Mouse (Mus musculus) liver, postnatal 0 days (tissue): ENCODE results near the gene Trim5. TPM values are rescaled to one million over a fixed set of nuclear protein-coding genes. Genes with fewer than 3 reads are reported as not detected.
A peak's percentile ranks its signal among the peaks of the same experiment; 100 is the strongest.
"Not testable (repeated sequence)": the region's sequence is repeated elsewhere in the genome, so short reads cannot be mapped to it uniquely, and the experiment has no call there.

ENCODE experiments used
- ATAC-seq: fragments of 200-750 bp; cut with Nextera tagmentation; 2 replicates; pipeline ENCODE4 v1.8.0; 2017; ENCODE audit warnings: mild to moderate bottlenecking, moderate library complexity
- DNase-seq: peaks from one replicate; pipeline ENCODE4 v3.0.0-alpha.2; 2016
- H3K27ac ChIP-seq: fragments of 300-500 bp; sonication (generic); 2 replicates; pipeline ENCODE4 v1.5.1; 2014; ENCODE audit warnings: antibody characterized with exemption, moderate library complexity, mild to moderate bottlenecking, low read depth
- H3K27me3 ChIP-seq: fragments of 300-500 bp; sonication (generic); 2 replicates; pipeline ENCODE4 v1.6.1; 2014; ENCODE audit warnings: low read length, control low read depth, mixed read lengths; ENCODE audit not compliant: insufficient read depth
- H3K36me3 ChIP-seq: fragments of 300-500 bp; sonication (generic); replicated peaks from 2 replicates; pipeline ENCODE4 v1.6.1; 2014; ENCODE audit warnings: mild to moderate bottlenecking, control low read depth, low read length, moderate library complexity, mixed read lengths; ENCODE audit not compliant: insufficient read depth
- H3K4me1 ChIP-seq: fragments of 300-500 bp; sonication (generic); 2 replicates; pipeline ENCODE4 v1.6.1; 2014; ENCODE audit warnings: antibody characterized with exemption, mild to moderate bottlenecking, control low read depth; ENCODE audit not compliant: insufficient read depth
- H3K4me2 ChIP-seq: fragments of 300-500 bp; sonication (generic); 2 replicates; pipeline ENCODE4 v1.6.1; 2014; ENCODE audit warnings: low read depth, mild to moderate bottlenecking, low read length, moderate library complexity, mixed read lengths
- H3K4me3 ChIP-seq: fragments of 300-500 bp; sonication (generic); 2 replicates; pipeline ENCODE4 v1.5.1; 2014; ENCODE audit warnings: low read depth, low read length
- H3K9ac ChIP-seq: fragments of 300-500 bp; sonication (generic); replicated peaks from 2 replicates; pipeline ENCODE4 v1.6.1; 2014; ENCODE audit warnings: mild to moderate bottlenecking, moderate library complexity
- H3K9me3 ChIP-seq: fragments of 300-500 bp; sonication (generic); 2 replicates; pipeline ENCODE4 v1.6.1; 2016; ENCODE audit warnings: mild to moderate bottlenecking, control low read depth, low read length, mixed read lengths
- CTCF ChIP-seq: sonication (generic); IDR thresholded peaks from 2 replicates; pipeline ENCODE4 v1.5.1; 2016; ENCODE audit warnings: antibody characterized with exemption, low read depth
- EP300 ChIP-seq: IDR thresholded peaks from 2 replicates; pipeline ENCODE4 v1.6.1; 2016; ENCODE audit warnings: antibody characterized with exemption, low read depth, mild to moderate bottlenecking
- WGBS: fragments of 180-500 bp; shearing (Covaris S2); extraction: QIAGEN DNeasy Blood & Tissue Kit; methylation state at CpG from one replicate; pipeline ENCODE4 v1.1.7; 2014; ENCODE audit not compliant: insufficient replicate concordance; 5-methylcytosine and 5-hydroxymethylcytosine counted together
- polyA plus RNA-seq: library from polyadenylated mRNA; unstranded; fragments of >200 nt; fragmentation: Nextera tagmentation; extraction: Ambion mirVana; gene quantifications from 2 replicates; pipeline ENCODE4 v1.2.1, GENCODE M21; 2015

Gene Trim5
- 0.63 and 0.92 TPM in 2 replicates for polyA plus RNA-seq

DNA sequence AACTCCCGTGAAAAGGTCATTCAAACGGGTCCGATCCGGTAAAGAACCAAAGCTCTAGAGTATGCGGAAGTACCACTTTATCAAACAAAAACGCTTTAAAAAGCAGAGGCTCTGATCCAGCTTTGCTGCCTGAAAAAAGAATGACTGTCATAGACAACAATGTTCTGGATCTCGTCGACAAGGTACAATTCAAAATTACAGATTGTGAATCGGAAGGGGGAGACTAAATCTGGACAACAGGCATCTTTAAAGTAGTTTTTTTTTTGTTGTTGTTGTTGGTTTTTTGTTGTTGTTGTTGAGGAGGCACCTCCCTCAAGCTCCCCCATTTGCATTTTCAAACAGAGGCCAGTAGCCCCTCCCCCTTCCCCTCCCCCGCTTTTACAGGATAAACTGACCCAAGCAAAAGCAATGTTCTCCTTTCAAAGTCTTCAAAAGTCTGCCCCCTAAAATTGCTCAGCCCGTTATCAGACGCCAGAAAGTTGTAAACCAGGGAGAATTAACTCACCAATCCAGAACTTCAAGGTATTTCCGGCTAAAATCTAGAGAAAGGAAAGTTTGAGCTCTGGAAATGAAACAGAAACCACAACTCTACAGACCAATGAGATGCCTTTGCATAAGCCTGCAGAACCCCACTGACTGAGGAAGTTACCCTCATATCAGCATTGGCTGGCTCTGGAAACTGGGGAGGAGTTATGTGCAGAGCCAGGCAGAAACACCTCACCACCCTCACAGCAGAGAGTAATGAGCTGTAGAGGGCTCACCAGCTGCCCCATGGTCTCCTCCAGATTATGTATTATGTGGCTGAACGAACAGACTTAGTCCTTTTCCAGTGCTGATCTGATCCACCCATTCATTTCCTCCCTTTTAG, at the start of gene Trim5:
Trim5 (minus strand) TSS at position 519 of the 868 bp plus-strand sequence.
- WGBS, result 32% methylated on average over 14 of the region's 14 CpGs
- H3K4me1 ChIP-seq, H3K9me3 ChIP-seq, H3K36me3 ChIP-seq, H3K27me3 ChIP-seq: not testable (repeated sequence)
- Histone ChIP-seq H3K4me2 (peak within 1 kb of the TSS; percentile 36), H3K9ac (0 out of 2 replicates have a peak within 1 kb of the TSS, but pooled peaks have one; percentile 1), H3K4me3 (peak within 1 kb of the TSS; percentile 44), H3K27ac (peak within 1 kb of the TSS; percentile 64)
- ATAC-seq (peak; percentile 99), DNase-seq (peak; percentile 59)

DNA sequence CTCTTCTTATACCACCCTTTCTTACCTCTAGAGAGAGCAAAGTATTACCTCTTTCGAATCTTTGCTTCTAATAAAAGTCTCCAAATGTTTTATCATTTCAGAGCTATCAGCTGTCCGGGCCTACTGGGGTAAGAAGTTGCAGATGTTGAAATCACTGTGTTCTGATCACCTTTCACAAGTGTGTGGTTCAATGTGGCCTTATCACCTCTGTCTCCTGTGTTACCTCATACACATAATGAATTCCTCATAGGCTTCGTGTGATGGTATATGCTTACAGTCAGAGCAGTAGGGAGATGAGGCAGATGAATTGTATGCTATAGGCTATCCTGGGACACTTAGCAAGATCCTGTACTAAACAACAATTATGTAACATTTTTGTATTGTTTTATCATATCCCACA, 47.7 kb upstream of the Trim5 start:
- 66% methylated on average over 3 of the region's 3 CpGs for WGBS
- not testable (repeated sequence) for H3K4me1 ChIP-seq, ATAC-seq, H3K27me3 ChIP-seq, H3K4me2 ChIP-seq, H3K36me3 ChIP-seq, H3K27ac ChIP-seq, H3K4me3 ChIP-seq, DNase-seq, H3K9me3 ChIP-seq, H3K9ac ChIP-seq

DNA sequence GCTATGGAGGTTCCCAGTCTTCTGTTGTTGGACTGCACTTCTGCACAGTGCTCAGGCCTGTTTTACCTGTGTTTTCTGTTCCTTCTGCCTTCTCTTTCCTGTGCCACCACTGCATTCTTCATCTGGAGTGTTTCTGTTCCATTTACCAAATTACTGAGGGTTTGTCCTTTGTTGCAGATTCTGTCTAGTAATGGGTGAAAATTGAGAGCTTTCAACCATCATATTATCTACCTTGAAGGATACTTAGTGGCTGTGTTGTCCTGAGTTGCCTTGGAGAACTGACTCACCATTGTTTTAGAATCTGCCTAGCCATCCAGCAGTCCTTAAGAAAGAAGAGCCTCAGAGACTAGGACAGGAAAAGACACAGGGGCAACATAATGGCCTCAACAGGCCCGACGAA, 41.3 kb upstream of the Trim5 start, which contains the start of gene Trim34b:
Trim34b (plus strand) TSS at position 301 of the 400 bp plus-strand sequence.
- not testable (repeated sequence) for H3K9me3 ChIP-seq, H3K27me3 ChIP-seq, H3K36me3 ChIP-seq, ATAC-seq, H3K4me1 ChIP-seq, H3K4me2 ChIP-seq, H3K9ac ChIP-seq, DNase-seq, H3K27ac ChIP-seq, H3K4me3 ChIP-seq
- 86% methylated on average over 2 of the region's 2 CpGs for WGBS

DNA sequence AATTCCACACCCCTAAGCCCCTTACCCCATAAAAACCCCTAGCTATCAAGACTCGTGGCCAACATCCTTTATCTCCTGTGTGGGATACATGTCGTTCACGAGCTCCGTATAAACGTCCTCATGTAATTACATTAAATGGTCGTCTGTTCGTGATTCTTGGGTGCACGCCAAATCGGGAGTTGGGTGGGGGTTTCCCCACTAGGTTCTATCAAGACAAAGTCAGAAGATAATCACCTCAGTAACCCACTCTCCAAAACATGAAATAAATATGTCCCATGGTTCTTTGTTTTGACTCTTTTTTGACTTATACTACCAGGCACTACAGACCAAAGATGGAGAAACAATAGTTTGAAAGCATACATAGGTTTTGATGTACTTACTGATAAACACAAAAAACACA, 34.1 kb upstream of the Trim5 start:
- Histone ChIP-seq H3K9me3 (no peaks in the 10 kb centered on the region), H3K36me3 (no peaks in the 10 kb centered on the region), H3K27ac (no peak overlapping the region), H3K27me3 (no peaks in the 10 kb centered on the region), H3K9ac (no peak overlapping the region), H3K4me2 (no peak overlapping the region), H3K4me3 (no peak overlapping the region), H3K4me1 (no peaks in the 10 kb centered on the region)
- WGBS, result 73% methylated on average over 9 of the region's 9 CpGs
- TF ChIP-seq CTCF, result no peak
- no peak for TF ChIP-seq EP300
- DNase-seq (no peak), ATAC-seq (no peak)

DNA sequence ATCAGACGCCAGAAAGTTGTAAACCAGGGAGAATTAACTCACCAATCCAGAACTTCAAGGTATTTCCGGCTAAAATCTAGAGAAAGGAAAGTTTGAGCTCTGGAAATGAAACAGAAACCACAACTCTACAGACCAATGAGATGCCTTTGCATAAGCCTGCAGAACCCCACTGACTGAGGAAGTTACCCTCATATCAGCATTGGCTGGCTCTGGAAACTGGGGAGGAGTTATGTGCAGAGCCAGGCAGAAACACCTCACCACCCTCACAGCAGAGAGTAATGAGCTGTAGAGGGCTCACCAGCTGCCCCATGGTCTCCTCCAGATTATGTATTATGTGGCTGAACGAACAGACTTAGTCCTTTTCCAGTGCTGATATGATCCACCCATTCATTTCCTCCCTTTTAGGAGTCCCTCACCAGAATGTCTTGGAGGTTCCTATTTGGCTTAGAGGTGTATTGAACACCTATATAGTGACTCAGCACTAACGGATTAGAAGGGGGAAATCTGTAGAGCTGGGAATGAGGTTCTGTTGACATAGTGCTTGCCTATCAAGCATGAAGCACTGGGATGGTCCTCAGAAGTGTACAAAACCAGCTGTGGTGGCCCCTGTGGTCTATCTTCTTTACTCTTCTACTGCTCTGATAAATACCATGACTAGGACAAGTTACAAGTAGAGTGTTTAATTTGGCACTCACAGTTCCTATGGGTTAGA, 27.6 kb upstream of the Trim5 start, which contains the start of gene Trim12a:
Trim12a (minus strand) TSS at position 98 of the 712 bp plus-strand sequence.
- ATAC-seq, result peak; percentile 98
- WGBS, result 13% methylated on average over 4 of the region's 4 CpGs
- Histone ChIP-seq H3K4me2 (peak within 1 kb of the TSS; percentile 63), H3K27ac (peak within 1 kb of the TSS; percentile 91), H3K9ac (peak within 1 kb of the TSS; percentile 69), H3K4me3 (peak within 1 kb of the TSS; percentile 64)
- not testable (repeated sequence) for H3K9me3 ChIP-seq, H3K36me3 ChIP-seq, H3K27me3 ChIP-seq, H3K4me1 ChIP-seq, DNase-seq

DNA sequence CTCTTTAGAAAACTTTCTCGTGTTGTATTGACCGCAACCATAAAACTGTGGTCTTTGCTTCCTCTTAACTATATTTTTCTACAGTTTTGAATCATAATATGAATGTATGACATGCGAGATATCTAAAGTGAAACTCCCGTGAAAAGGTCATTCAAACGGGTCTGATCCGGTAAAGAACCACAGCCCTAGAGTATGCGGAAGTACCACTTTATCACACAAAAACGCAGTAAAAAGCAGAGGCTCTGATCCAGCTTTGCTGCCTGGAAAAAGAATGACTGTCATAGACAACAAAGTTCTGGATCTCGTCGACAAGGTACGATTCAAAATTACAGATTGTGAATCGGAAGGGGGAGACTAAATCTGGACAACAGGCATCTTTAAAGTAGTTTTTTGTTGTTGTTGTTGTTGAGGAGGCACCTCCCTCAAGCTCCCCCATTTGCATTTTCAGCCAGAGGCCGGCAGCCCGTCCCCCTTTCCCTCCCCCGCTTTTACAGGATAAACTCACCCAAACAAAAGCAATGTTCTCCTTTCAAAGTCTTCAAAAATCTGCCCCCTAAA, 27.0 kb upstream of the Trim5 start:
- ATAC-seq, result peak; percentile 77
- TF ChIP-seq EP300, result no peak
- no peak for TF ChIP-seq CTCF
- peak overlapping the region; percentile 69 for H3K9ac ChIP-seq
- H3K4me3 ChIP-seq, result peak overlapping the region; percentile 64
- 0 out of 2 replicates have a peak, but pooled peaks cover 4% of the 10 kb centered on the region for H3K4me1 ChIP-seq
- H3K27ac ChIP-seq, result peak overlapping the region; percentile 91
- H3K36me3 ChIP-seq, result no peaks in the 10 kb centered on the region
- WGBS, result 2% methylated on average over 15 of the region's 15 CpGs
- peak; percentile 57 for DNase-seq
- peak overlapping the region; percentile 63 for H3K4me2 ChIP-seq
- no peaks in the 10 kb centered on the region for H3K9me3 ChIP-seq
- no peaks in the 10 kb centered on the region for H3K27me3 ChIP-seq
